Mouse (Mus musculus) cerebellum, postnatal 36 days (tissue): ENCODE measurements around the gene Egln1.

Experiments
- DNase-seq, 2 experiments: peaks; one replicate each; pipeline ENCODE4 v3.0.0; 2021 to 2022; ENCODE audit warnings: mixed read lengths in 2 of 2

The Egln1 gene

GRCm38 (mm10) chr8:124898251-124898905 is 50.7 kb downstream of the Egln1 start:
- no peak for DNase-seq

GRCm38 (mm10) chr8:124897386-124898250 is 51.5 kb downstream of the Egln1 start, which contains the start of the genes Exoc8 and Sprtn:
Exoc8 (minus strand) TSS chr8:124897705.
Sprtn (plus strand) TSS chr8:124897886.
- peak; percentile 98 to 99 for DNase-seq

DNA sequence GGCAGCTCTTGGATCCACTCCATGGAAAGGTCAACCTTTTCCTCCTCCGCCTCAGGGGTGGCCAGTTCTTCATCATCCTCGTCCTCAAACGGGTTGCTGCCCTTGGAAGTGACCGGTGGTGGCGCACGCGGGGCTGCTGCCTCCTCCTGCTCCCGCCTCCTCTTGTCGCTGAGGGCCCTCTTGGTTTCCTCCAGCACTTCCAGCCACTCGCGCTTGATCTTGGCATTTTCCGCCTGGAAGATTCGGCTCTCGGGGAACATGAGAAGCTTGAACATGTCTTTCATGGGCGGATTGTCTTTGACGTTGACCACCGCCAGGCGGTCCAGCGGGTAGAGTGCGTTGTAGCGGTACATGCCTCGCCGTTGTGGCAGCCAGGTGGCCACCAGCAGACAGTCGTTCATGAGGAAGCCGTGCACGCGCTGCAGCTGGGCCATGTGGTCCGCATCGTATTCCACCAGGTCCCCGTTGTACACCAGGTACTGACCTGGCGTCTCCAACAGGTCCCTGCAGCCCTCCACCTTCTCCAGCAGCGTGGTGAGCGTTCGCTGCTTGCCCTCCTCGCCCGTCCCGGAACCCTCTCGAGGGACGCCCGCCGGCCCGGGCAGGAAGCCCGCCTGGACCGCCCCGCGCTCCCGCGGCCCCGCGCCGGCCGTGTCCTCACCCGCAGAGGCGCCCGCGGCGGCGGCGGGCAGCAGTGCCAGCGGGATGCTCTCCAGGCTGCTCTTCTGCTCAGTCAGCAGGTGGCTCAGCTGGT is 52.3 kb downstream of the Egln1 start:
- DNase-seq, result peak; percentile 78 to 82

GRCm38 (mm10) chr8:124896010-124896631 is 53.0 kb downstream of the Egln1 start:
- DNase-seq, result peak; percentile 15 to 21

DNA sequence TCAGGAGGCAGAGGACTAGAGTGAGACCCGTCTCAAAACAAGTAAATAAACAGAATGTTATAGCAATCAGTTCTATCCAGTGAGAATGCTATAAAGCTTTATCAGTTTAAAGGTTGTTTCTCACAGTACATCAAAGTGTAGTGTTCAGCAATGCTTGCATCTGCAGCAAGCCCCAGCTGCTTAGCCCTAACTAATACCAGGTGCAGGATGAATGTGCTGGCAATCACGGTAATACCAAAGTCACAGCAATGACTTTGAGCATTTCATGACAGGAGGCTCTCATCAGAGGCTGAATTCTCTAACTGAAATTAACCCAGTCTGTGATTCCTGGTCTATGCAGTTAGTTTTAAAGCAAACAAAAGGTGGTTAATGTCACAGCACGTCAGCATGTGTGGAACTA is 56.5 kb downstream of the Egln1 start:
- no peak for DNase-seq

- no peak for DNase-seq
These were observed 60.7 kb downstream of the Egln1 start for GRCm38 (mm10) chr8:124888385-124888784.

DNA sequence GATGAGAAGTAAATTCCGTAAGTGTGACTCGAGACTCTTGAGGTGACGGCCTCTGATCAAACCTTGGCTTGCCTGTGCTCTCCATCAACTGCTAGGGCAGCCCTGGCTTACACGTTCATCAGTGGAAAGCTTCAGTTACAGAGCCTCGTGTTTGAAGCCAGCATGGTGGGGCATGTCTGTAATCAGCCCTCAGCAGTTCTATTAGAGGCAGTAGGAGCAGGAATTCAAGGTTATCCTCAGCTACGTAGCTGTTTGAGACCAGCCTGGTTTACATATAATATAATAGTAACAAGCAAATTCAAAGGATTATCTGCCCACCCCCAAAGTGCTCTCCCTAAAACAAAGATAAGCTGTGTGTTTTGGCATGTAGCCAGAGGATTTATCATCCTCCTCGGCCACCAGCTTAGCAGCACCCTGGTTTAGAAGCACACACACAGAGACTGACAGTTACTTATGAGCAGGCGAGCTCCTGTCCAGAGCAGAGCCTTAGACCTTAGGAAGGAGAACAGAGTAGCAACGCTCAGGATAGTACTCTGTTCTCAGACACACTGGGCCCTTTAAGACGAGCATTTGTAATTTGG is 70.1 kb downstream of the Egln1 start:
- no peak for DNase-seq

GRCm38 (mm10) chr8:124878141-124878540 is 71.0 kb downstream of the Egln1 start:
- no peak for DNase-seq

- DNase-seq, result no peak
These were observed 76.4 kb downstream of the Egln1 start for GRCm38 (mm10) chr8:124872690-124873089.

DNA sequence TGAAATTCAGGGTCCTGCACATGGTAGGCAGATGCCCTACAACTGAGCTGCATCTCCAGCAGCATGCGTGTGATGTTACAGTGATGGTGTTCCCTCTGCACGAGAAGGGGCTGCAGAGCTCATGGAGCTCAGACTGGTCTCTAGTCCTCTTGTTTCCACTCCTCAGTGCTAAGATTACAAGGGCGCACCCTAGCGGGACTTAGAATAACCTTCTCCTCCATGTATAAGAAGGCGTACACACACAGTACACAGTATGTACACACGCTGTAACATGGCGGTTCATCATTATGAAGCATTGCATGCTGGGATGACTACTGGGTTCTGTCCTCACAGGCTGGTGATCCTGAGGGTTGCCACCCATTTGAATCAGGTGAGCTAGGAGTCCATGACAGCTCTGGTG is 77.0 kb downstream of the Egln1 start:
- no peak for DNase-seq

GRCm38 (mm10) chr8:124871474-124871873 is 77.7 kb downstream of the Egln1 start:
- DNase-seq, result no peak

DNA sequence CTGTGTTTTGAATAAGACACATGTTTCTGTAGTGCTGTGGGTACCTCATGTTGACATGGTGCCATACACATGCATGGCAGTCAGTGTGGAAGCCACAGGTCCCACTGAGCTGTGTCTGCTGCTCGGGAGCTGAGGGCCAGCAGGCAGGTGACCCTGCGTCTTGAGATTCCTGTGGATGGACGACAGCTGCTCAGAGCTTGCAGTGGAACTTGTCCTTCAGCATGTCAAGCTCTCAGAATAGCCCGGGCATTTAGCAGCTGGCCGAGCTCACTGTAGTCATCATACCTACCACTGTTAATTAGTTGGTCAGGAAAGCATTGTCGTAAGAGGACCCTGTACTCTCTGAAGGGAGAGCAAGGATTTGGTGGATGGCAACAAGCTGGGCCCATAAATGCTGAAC is 79.4 kb downstream of the Egln1 start:
- no peak for DNase-seq

DNA sequence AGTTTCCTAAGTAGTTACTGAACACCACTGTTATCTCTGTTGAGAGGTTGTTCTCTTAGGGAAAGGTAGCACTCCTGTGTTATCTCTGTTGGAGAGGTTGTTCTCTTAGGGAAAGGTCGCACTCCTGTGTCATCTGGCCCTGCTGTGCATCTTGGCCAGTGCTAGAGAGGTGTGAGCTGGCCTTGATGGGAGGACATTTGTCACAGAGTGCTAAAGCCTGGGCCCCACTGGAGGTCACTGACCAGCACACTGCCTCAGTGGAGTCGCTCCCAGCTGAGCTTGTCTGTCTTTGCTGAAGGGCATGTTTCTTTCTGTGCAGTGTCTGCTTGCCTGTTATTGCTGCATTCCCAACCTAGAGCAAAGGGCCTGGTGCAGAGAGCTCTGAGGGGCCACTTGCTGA is 82.0 kb downstream of the Egln1 start:
- DNase-seq, result no peak

- no peak for DNase-seq
These were observed 82.5 kb downstream of the Egln1 start for GRCm38 (mm10) chr8:124866669-124867068.

DNA sequence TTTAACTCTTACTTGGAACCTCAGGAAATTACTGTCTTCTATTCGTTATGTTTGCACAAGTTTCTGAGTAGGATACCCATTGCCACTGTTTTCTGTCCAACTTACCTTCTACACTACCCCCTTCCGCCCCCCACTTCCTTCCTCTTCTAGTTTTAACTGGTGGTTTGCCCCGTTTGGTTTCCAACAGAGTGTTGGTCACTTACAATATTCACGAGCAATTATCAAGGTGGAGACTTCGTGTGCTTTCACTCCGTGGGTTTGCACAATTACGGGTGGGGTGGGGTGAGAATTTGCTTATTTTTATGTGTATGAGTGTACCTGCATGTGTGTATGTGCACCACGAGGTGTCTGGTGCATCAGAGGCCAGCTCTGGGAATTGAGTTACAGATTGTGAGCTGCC is 85.4 kb downstream of the Egln1 start:
- no peak for DNase-seq

DNA sequence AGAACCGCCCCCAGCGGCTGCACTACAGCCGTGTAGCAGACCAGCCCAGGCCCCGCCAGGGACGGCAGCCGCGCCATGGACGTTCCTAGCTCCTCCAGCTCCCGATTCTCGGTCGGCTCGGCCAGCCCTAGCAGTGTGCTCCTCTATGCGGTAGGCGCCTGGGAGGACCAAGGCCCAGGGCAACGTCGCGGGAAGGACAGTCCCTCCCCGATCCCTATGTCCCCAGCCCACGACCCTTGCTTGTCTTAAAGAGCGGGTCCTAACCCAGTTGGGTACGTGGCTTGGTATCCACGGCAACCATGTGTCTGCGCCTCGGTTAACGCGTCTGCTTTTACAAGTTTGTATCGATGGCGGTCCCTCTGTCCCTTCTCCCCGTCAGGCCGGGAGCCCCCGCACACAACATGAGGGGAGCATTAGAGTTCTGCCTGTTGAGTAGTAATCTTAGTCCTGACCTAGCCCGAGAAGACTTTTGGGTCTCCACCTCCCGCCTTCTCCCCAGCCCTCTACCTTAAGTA is 85.9 kb downstream of the Egln1 start:
- no peak for DNase-seq

- peak; percentile 92 to 93 for DNase-seq
These were observed 86.6 kb downstream of the Egln1 start, which contains the start of the genes Gnpat and 2810004N23Rik for GRCm38 (mm10) chr8:124862321-124863162. Gnpat (plus strand) TSS chr8:124863033. 2810004N23Rik (minus strand) TSS chr8:124863120.

GRCm38 (mm10) chr8:124860188-124860587 is 88.9 kb downstream of the Egln1 start:
- DNase-seq, result peak; percentile 18 to 42

DNA sequence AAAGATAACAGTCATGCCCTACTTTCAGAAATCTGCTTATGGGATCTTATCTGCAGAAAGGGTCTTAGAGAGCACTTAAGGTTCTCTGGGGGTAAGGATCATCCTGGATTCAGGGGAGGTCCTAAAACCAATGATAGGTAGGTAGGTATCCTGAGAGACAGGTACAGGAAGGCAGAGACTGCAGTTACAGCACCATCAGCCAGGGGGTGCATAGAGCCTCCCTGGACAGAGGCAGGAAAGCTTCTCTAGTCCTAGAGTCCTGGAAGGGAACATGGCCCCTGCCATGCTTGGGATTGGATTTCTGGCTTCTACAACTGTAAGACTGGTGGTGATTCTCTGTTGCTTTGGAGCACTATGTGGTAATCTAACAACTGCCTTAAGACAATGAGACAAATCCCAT is 89.7 kb downstream of the Egln1 start:
- DNase-seq, result peak; percentile 32 to 39
